Mouse (Mus musculus): ENCODE results near the gene Gcg.

Gene Gcg

DNA sequence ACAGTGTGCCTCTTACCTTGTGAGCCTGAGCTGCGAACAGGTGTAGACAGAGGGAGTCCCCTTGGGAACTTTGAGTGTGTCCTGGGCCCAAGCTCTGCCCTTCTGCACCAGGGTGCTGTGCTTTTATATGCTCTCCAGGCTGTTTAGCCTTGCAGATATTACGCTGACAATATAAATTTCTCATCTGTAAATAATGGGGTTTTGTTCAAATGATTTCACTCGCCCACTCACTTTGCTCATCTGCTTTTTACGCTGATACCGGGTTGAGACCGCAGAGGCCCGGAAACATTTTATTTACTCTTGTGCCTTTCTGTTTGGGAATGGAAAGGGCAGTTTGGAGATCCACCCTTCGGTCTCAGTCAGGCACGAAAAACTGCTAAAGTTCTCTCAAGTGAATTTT, at the start of gene Gcg:
Gcg (minus strand) TSS at position 101 of the 400 bp plus-strand sequence.
- no peak for DNase-seq (ENCODE audit: low spot score in 2 of 2)

DNA sequence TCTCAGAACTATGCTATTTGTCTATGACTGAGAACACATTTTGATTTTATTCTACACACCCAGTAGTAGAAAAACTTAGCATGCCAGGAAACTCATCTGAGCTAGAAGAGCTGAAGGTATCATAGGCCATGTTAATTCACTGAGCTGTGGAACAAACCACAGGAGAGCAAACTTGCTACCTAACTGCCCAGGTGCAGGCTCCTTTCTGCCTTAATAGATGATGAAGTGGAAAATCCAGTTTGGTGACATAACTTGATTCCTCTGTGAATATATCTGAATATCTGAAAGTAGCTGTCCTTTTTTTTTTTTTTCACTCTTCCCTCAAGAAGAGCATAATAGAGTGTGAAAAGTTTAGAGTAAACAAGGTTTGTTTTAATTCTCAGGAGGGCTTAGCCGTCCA, 47.6 kb upstream of the Gcg start:
- no peak for DNase-seq (ENCODE audit: low spot score in 2 of 2)

DNA sequence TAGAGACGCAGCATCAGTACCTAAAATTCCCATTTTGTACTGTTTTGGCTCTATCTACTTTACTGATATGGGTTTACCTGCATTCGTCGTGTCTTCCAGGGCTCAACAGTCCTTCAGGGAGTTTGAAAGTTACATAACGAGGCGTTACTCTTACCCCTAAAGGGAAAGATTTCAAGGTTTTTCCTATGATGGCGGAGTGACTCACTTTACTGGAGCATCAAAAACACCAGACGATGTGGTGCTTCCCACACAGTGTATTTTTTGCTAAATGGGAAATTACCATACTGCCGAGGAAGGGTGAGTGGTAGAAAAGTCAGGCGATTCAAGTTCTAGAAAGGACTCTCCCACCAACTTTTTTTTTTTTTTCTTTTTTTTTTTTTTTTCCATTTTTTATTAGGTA, 42.9 kb upstream of the Gcg start:
- no peak for DNase-seq (ENCODE audit: low spot score in 2 of 2)

DNA sequence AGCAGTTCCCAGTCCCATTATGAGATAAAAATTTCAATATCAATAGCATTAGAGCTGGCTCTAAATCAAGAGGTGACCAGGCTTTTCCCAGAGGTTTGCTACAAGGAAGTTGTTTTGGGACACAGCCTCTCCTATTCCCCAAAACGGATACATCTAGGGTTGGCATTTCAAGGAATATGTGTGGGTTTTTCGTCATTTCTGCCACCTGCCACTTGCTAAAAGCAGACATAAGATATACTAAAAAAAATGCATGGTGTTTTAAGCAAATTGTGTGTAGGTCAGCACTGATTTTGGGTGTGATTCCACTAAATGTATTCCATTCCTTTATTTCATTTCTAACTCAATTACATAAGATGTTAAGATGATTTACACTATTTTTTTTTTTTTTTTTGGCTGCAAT, 34.3 kb upstream of the Gcg start:
- no peak for DNase-seq (ENCODE audit: low spot score in 2 of 2)

DNA sequence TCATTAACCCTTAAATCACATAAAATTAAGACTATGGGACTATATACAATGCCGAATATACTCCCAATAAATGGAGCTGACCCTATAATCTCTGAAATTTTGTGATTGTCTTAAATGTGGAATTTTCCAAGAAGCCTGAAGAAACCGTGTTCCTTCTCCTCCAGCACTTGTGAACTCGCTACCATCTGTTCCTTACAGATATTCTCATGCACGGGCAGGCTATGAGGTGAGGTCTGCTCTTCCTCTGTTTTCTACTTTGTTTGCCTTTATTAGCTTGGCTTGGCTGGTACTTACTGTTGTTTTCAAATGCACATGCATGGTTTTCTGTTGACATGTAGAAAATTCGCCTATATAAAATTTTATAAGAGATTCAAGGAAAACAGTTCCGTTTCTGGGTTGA, 31.0 kb upstream of the Gcg start:
- no peak for DNase-seq (ENCODE audit: low spot score in 2 of 2)

DNA sequence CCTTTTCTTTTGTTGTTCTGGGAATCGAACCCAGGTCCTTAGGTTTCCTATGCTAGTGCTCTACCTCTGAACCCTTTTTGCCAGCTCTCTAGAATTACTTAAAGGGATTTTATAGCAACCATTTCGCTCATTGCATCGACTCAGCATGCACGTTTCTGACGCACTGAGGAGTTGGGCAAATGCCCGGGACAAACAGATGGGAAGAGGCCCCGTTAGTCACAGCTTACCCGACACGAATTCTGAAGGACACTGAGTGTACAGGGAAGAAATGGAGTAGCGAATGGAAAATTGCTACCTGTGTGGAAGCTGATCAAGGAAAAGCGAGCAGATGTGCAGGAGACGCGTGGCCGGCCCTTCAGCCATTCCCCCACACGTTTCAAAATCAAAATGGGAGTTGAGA, 30.0 kb upstream of the Gcg start:
- no peak for DNase-seq (ENCODE audit: low spot score in 2 of 2)

DNA sequence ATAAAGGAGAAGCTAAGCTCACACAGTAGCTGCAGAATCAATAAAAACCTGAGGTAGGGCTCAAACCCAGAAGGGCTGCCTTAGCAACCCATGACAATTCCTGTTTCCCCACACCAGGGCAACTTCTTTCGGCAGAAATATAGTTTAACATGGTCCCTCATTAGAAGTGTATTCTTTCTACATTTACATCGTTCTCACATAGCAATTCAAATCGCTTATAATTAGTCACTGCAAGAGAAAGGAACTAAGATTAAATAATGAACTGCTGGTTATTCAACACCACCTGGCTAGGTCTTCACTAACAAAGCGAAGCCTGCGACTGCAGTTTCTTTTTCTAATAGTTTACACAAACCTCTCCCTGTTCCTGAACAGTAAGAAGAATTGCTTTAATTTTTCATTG, 23.7 kb upstream of the Gcg start:
- no peak for DNase-seq (ENCODE audit: low spot score in 2 of 2)

DNA sequence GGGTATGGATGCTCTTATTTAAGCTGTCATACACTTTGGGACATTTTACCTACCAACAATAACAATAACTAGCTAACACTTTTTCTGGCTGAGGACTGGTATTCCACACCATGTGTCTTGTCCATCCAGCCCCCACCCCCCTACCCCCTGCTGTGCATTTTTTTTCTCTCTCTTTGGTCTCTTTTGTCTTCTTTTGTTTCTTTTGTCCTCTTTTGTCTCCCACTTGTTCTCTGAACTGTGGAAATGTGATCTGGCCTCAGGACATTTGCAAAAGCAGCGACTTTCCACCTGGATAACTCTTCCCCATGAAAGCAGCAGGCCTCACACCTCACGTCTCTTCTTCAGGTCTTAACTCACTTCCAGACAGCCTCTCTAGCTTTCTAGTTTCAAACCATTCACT, 23.0 kb upstream of the Gcg start:
- DNase-seq (ENCODE audit: low spot score in 2 of 2), result no peak

DNA sequence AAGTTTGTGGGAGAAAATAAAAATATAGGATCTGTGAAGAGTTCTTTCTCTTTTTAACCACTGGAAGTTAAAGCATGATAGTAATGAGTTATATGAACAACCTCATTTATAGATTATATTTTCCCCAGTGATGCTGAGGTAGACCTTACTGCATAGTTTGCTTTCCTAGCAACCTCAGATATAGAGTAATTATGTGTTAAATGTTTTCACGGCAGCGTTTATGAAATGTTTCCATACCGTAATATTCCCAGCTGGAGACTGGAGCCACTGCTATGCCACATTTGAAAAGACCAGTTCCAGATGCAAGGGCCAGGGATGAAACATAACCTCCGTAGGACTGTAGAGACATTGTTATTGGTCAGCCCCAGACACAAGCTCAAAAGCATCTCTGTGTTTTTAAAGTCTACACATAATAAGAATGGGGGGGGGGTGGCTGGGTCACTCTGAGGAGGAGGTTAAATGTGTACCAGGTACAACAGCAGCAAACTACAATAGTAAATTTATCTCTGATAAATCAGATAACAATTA, 20.9 kb upstream of the Gcg start:
- no peak for DNase-seq (ENCODE audit: low spot score in 2 of 2)

DNA sequence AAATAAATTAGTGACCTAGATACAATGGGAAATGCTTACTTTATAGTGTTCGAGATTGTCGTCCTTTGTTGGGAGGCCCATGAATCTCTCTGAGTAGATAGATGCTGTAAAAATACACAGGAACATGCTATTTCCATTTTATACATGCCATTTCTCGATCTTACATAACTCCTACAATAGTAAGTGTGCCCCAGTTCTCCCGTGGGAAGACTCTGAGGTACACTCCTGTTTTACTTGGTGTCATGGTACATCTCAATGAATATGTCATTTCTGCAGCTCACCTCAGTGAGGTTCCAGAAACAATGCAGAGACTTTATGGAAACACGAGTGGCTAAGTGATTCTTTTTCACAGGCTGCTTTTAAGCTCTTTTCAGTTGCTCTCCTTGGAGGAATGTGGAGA, 19.9 kb upstream of the Gcg start:
- DNase-seq (ENCODE audit: low spot score in 2 of 2), result no peak

DNA sequence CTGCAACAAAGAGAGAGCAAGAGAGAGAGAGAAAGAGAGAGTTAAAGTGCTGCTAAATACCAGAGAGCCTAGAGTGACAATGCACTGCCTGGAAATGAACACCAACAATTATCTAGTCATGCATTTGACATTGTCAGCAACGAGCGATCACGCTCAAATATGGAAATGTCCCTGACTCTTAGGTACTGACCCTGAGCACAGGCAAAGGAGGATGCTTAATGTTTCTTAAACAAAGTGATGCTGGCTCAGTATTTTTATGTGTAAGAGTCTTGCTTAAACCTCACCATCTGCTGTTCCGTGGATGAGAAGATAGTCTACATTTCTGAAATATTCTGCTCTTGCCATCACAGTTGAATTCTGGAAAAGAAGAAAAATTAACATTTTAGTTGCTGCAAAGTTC, 19.1 kb upstream of the Gcg start:
- DNase-seq (ENCODE audit: low spot score in 2 of 2), result no peak

DNA sequence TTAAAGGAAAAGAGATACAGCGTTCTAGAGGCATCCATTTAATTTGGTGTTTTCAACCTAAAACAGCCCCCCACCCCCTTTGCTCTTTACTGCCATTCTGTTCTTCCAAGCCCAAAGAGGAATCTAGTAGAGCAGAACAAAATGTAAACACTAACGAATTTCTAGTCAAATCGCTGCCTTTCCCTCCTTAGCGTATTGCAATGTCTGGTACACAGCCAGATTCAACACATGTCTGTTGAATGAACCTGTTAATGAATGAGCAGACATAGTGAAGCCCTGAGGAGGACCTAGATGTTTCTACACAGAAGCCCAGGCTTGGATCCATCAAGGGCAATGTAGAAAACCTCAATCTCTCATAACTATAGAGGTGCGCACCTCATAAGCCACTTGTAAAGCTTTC, 15.4 kb upstream of the Gcg start:
- no peak for DNase-seq (ENCODE audit: low spot score in 2 of 2)

DNA sequence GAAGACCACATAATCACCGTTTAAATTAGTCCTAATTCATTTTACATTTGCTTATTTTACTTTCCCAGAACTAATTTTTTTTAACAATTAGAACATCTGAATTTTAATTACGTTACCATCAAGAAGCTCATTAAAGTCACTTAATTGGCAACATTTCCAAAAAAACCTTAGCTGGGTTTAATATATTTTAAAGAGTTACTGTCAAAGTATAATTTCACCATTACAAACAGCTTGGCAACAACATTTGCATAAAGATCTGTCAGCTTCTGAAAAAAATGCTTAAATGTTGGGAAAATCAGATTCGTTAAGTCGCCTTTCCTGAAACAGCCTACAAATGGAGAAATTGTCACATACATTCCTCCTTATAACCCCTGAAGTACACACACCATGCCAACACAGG, 14.6 kb upstream of the Gcg start:
- no peak for DNase-seq (ENCODE audit: low spot score in 2 of 2)

DNA sequence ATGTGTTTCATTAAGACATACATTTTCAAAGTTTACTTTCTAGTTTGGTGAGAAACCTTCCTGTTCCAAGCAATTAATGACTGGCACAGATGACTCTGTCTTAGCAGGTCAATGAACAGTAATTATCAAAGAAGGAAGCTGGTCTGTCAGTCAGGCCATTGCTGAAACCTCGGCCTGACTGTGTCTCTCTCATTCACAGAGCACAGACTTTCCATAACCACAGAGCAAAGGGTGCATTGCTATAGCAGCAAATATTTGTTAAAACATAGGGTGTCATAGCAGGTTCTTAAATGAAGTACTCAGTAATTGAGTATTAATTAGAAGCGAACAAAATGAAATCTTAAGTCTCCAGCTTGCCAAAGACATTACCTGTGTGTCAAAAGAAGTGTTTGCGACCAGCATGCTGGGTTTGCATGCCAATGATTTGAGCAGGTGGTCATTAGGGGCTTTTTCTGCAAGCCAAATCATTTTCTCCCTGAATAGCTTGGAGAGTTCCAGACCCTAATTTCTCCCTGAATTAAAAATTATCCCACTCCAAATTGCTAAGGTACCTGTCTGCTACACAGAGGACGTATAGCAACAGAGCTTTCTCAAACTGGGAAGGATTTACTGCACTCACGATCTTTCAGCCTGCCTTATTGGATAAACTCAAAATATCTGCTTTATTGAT, 14.0 kb upstream of the Gcg start:
- no peak for DNase-seq (ENCODE audit: low spot score in 2 of 2)

DNA sequence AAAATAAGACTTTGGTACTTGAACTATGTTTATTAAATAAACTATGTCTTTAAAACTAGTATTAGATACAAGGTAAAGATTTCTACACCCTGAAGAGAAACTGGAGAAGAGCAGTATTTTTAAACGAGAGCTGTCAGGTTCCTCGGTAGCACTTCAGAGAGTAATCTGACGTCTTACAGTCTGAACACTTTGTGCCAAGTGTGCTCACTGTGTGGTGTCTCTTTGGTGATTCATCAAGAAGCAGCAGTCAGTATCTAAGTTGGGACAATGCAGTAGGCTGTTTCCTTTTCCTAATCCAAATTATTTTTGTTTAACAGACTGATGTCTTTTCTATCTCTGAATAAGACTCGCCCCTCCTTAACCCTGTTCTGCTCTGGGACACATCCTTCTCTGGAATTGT, 12.0 kb upstream of the Gcg start:
- DNase-seq (ENCODE audit: low spot score in 2 of 2), result no peak

DNA sequence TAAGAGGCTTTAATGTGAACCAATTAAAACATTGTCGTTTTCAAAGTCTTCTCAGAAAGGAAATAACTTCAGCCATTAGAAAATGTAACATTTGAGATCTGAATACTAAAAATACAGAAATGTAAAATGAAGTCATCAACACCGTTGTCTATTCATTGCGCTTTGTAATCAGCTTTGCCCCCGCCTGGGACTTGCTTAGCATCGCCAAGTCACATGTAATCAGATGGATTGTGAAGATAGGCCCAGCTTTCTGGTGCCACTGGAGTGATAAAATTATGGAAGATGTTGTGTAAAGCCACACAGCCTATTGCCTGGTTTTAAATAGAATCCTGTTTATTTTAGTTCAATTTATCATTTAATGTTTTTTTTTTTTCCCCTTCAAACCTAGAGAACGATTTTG, 6.4 kb upstream of the Gcg start:
- no peak for DNase-seq (ENCODE audit: low spot score in 2 of 2)

DNA sequence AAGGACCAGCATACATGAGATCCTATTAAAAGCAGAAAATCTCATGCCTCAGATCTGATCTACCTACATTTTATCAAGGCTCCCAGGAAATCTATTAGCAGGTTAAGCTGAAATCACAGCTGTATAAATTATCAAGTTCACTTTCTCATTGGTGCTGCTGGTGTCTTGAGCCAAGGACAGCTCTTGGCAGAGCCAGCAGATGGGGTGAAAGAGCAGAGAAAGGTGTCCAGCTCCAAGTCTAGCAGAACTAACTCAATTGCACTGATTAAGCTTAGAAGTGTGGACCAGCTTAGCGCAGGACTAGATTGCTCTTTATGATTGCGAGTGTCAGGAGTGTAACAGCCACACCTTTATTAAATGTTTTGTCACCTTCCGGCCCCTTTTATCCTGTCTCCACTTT, 1.5 kb upstream of the Gcg start:
- DNase-seq (ENCODE audit: low spot score in 2 of 2), result no peak

DNA sequence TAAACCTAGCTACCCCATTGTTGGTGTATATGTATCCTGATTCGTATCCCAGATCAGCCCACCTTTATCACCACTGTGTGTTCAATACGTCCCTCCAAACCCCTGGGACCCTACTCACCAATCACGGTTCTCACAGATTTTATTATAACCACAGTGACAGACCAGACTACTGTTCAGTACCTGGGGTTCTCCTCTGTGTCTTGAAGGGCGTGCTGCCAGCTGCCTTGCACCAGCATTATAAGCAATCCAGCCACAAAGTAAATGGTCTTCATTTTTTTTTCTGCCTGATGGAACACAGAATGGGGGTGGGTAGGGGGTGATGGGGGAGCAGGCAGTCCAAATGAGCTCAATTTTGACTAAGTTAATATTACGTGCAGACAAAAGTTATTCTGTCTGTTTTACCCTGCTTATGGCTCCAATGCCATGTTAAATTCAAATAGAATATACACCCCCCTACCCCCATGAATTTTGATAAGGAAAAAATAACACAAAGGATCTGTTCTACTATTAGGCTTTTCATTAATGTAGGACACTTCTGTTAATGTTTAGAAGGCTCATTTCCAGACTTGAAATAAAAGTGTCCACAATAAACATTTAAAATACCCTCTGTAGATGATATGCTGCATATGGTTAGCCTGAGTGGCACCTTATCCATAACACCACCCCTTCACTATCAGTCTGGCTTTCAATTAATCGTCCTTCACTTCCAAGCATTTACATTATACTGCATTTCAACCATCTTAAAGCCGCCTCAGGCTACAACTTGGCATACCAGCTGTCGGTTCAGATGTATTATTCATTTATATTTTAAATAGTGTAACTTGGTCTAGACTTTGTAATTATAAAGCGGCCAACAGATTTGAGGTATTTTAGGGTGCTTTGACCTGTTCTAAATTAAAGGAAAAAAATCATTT, 2.9 kb downstream of the Gcg start:
- DNase-seq (ENCODE audit: low spot score in 2 of 2), result no peak

DNA sequence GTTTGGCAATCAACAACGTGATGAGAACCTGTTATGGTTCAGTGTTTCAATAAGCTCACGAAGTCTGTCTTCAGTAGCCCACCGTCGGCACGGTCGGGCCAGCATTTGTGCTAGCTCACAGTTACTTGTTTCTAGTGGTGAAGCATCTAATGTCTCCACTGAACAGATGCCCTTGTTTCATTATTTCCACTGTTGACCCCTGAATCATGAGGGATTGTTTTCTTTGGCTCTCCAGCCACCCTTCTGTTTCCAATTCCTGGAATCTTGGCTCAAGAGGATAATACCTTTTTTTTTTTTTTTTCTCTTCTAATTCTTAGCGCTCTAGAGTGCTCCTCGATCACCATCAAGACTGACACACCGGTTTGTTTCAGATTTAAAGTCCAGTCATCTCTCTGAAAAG, 13.9 kb downstream of the Gcg start:
- peak; percentile 23 to 49 for DNase-seq (ENCODE audit: low spot score in 2 of 2)

DNA sequence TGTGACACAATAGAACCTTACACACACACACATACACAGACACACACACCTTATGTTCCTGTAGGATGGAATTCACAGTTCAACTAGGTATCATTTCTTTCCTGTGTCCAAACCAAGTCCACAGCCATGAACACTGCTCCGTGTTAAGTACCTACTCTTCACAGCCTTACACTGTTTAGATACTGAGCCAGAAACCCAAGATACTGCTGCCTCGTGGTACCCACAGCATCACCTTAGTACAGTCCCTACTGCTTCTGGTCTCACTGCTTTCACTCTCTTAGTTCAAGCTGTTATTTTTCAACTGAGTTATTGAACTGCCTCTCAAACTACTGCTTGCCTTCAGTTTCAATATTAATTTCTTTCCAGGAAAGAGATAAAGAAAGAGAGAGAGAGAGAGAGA, 20.2 kb downstream of the Gcg start:
- DNase-seq (ENCODE audit: low spot score in 2 of 2), result no peak

DNA sequence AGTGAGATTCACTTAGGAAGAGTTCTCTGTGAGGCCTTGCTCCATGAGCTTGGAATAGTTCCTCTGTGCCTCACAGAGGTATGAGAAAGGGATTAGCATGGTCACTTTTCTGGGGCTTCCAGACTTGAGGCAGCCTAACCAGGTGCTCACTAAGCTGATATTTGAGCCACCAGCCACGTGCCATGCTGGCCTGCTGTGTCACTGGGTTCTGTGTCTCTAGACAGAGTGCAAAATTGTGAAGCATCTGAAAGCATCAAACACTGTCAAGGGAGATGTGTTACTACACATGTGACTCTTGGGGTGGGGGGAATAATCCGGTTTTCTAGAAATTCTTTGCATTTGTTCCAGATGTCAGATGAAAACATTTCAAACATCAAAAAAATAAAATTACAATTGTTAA, 21.3 kb downstream of the Gcg start:
- DNase-seq (ENCODE audit: low spot score in 2 of 2), result no peak

DNA sequence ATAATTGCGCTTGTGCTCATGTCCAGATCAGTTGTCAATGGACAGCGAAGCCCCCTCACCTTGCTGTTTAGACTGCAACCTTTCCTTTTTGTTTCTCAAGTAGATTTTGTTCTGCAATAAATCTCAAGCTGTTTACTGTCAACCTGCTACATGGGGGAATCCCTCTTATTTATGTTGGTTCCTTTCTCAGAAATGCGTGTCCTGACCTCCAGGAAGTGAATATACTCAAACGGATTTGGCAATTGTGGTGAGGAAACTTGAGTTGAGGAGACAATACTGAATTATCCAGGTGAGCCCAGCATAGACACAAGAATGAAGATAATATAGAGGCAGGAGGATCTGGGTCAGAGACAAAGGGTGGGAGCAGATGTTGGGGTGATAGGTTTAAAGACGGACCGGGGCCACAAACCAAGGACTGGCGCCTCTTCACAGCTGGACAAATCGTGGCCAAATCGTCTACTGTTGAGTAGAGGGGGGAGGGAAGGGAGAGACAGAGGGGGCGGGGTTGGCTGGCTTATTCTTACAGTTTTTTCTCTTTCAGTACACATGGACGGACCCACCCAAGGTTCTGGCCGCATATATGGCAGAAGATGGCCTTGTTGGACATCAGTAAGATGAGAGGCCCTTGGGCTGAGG, 22.5 kb downstream of the Gcg start:
- no peak for DNase-seq (ENCODE audit: low spot score in 2 of 2)

DNA sequence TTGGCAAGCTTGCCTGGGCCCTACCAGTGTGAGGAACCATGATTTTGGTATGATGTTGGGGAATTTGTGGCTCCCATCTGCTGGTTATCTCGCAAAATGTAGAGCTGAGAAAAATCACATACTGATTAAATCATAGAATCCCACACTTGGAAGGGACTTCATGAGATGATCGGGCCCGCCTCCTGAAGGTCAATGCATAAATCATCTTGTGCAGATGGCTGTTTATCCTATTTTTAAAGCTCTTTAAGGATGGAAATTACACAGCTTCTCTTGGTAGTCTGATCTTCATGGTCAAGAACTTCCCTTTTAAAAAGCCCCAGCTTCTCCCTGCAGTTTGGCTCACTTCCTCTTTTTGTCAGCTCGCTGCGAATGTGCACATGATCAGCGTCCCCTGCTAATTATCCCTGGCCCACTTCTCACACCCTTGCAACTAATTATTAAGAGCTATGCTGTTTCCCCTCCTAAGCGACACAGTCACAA, 23.2 kb downstream of the Gcg start:
- DNase-seq (ENCODE audit: low spot score in 2 of 2), result peak; percentile 15 to 28
